Mouse (Mus musculus) liver, postnatal 0 days (tissue): ENCODE measurements around the gene Rab13.
"Not testable (repeated sequence)": the region's sequence is repeated elsewhere in the genome, so short reads cannot be mapped to it uniquely, and the experiment has no call there.

Source experiments
- CTCF ChIP-seq: sonication (generic); IDR thresholded peaks from 2 replicates; pipeline ENCODE4 v1.5.1; 2016; ENCODE audit warnings: antibody characterized with exemption, low read depth
- EP300 ChIP-seq: IDR thresholded peaks from 2 replicates; pipeline ENCODE4 v1.6.1; 2016; ENCODE audit warnings: antibody characterized with exemption, low read depth, mild to moderate bottlenecking

GRCm38 (mm10) chr3:90251731-90252226 is 38.3 kb downstream of the Rab13 start:
- TF ChIP-seq CTCF, EP300: not testable (repeated sequence)
